Mouse (Mus musculus): Measurements from ENCODE around the gene Plch2.

DNA sequence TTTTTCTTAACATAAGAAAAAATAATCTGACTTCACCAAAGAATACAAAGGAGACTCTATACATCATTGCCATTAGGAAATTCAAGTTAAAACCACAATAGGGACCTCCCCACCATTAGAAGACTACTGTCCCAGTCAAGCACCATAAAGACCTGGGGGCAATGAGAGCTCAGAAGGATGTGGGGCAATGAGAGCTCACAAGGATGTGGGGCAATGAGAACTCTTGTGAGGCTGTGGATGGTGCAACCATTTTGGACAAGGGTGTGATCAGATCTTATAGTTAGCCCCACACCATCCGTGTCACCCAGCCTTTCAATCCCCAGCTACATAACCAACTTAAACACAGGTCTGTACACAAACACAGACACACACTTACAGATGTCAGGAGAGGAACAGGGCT lies 118.8 kb downstream of the Plch2 start:
- TF ChIP-seq NRF1 (IDR thresholded peaks at IDR 0.05; ENCODE audit: insufficient read depth, low read depth, low read length, poor library complexity, severe bottlenecking) (no peak), CTCF (IDR thresholded peaks at IDR 0.05 in 2 of 3, conservative IDR thresholded peaks at IDR 0.05 in 1 of 3; ENCODE audit: control insufficient read depth in 1 of 3, insufficient read depth in 1 of 3, low read depth in 2 of 3, low read length in 3 of 3, poor library complexity in 1 of 3, severe bottlenecking in 1 of 3) (no peak), ELF1 (IDR thresholded peaks at IDR 0.05; ENCODE audit: low read depth, low read length) (no peak), SMC3 (IDR thresholded peaks at IDR 0.05; ENCODE audit: low read depth, low read length) (no peak), POLR2A (IDR thresholded peaks at IDR 0.05; ENCODE audit: control insufficient read depth in 1 of 2, insufficient read depth in 1 of 2, low read depth in 1 of 2, low read length in 2 of 2, poor library complexity in 1 of 2) (no peak), ZC3H11A (IDR thresholded peaks at IDR 0.05; ENCODE audit: low read depth, low read length) (no peak), TCF12 (IDR thresholded peaks at IDR 0.05; ENCODE audit: low read depth, low read length) (no peak), ZNF384 (IDR thresholded peaks at IDR 0.05; ENCODE audit: low read depth, low read length) (no peak), EP300 (IDR thresholded peaks at IDR 0.05; ENCODE audit: low read depth in 1 of 2, low read length in 2 of 2) (no peak), GATA1 (IDR thresholded peaks at IDR 0.05; ENCODE audit: low read depth, low read length) (no peak)
